Comparison of ENCODE assay signal across 9 mouse cellular contexts in the genomic region with DNA sequence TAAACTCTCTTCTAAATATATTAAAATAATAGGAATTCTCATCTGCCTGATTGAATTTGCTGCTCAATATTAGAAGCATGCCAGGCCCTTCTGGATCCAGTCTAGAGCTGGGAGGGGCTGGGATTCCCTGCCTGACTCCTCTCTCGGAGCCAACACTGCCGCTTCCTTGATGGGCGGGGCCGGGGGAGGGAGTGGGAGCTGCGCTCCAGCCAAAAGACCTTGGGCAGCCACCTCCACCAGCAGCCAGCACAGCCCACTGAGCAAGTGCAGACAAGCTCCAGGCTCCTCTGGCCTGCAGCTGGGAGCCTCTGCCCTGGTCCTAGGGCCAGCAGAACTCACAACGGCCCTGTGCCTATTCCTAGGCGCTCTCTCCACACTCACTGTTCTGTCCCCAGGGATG.
DNase-seq lines count a peak whose midpoint lies in the region; ATAC-seq and TF ChIP-seq lines count a peak whose summit lies in the region.
"Had no signal": no experiment of that assay in that cellular context is flagged by ENCODE, and none has a peak within 500 bp of the region (broad histone marks: within the 10 kb centered on the region; RNA-seq: fewer than 3 reads in every experiment).

No protein-coding gene starts in this region.

- DNase-seq in limb, embryonic 10.5 days (ENCODE audit: low spot score), result no peak
- DNase-seq in embryonic facial prominence, embryonic 14.5 days (ENCODE audit: low spot score), result peak; percentile 81
- peak; percentile 65 for DNase-seq in heart, postnatal 0 days (ENCODE audit: low spot score)
- DNase-seq in lung, adult 18-20 months, result peak; percentile 49 to 51
- no peak for DNase-seq in thymus, postnatal 10 days (ENCODE audit: low spot score in 2 of 2)
- no peak for DNase-seq in thymus, postnatal 25 days

- peak; percentile 75 for ATAC-seq in limb, embryonic 13.5 days (ENCODE audit: low FRiP score, low read depth)
- ATAC-seq in embryonic facial prominence, embryonic 14.5 days (ENCODE audit: low read depth), result peak; percentile 77
- peak; percentile 88 for ATAC-seq in heart, postnatal 0 days (ENCODE audit: insufficient read depth, low read depth)
- ATAC-seq in cerebellum, adult (ENCODE audit: insufficient number of reproducible peaks, low FRiP score, low TSS enrichment), result no peak

- peaks cover 22% of the 10 kb centered on the region for H3K4me1 ChIP-seq in limb, embryonic 13.5 days
- H3K4me1 ChIP-seq in limb, embryonic 10.5 days, result peaks cover 29% of the 10 kb centered on the region
- peaks cover 14% of the 10 kb centered on the region; the same call in 1 of the 2 replicates for H3K4me1 ChIP-seq in embryonic facial prominence, embryonic 14.5 days (ENCODE audit: control insufficient read depth, insufficient read depth, low read length)
- peaks cover 9% of the 10 kb centered on the region for H3K4me1 ChIP-seq in heart, postnatal 0 days (ENCODE audit: control insufficient read depth, insufficient read depth)

- peaks cover 63% of the 10 kb centered on the region for H3K27me3 ChIP-seq in limb, embryonic 13.5 days
- peaks cover 99% of the 10 kb centered on the region for H3K27me3 ChIP-seq in limb, embryonic 10.5 days (ENCODE audit: low read depth, poor library complexity, severe bottlenecking)
- H3K27me3 ChIP-seq in embryonic facial prominence, embryonic 14.5 days (replicated peaks; ENCODE audit: control insufficient read depth, insufficient read depth, low read length), result peaks cover 9% of the 10 kb centered on the region
- 0 out of 2 replicates have a peak, but pooled peaks cover 6% of the 10 kb centered on the region for H3K27me3 ChIP-seq in heart, postnatal 0 days (ENCODE audit: control insufficient read depth, insufficient read depth, low read length)

- no peak overlapping the region for H3K4me3 ChIP-seq in limb, embryonic 13.5 days
- no peak overlapping the region for H3K4me3 ChIP-seq in limb, embryonic 10.5 days
- no peak overlapping the region for H3K4me3 ChIP-seq in embryonic facial prominence, embryonic 14.5 days (ENCODE audit: low read depth, low read length)
- H3K4me3 ChIP-seq in heart, postnatal 0 days (ENCODE audit: low read depth, low read length), result no peak overlapping the region
- H3K4me3 ChIP-seq: erythroblast, embryonic 14.5 days had no signal

- 23% methylated on average over 4 of the region's 7 CpGs for WGBS in limb, embryonic 13.5 days
- 28% methylated on average over 7 of the region's 7 CpGs for WGBS in limb, embryonic 10.5 days
- WGBS in embryonic facial prominence, embryonic 14.5 days, result 44% methylated on average over 6 of the region's 7 CpGs
- 18% methylated on average over 6 of the region's 7 CpGs for WGBS in heart, postnatal 0 days

- no peaks in the 10 kb centered on the region for H3K36me3 ChIP-seq in limb, embryonic 13.5 days
- no peaks in the 10 kb centered on the region for H3K36me3 ChIP-seq in limb, embryonic 10.5 days
- H3K36me3 ChIP-seq in embryonic facial prominence, embryonic 14.5 days (ENCODE audit: control insufficient read depth, insufficient read depth, low read length), result no peaks in the 10 kb centered on the region
- H3K36me3 ChIP-seq in heart, postnatal 0 days (replicated peaks; ENCODE audit: control insufficient read depth, insufficient read depth, low read length), result no peaks in the 10 kb centered on the region

- no peak for TF ChIP-seq EP300 in heart, postnatal 0 days (IDR thresholded peaks at IDR 0.05; ENCODE audit: low read depth)

- H3K27ac ChIP-seq in limb, embryonic 13.5 days, result peak overlapping the region; percentile 65; the same call in 1 of the 2 replicates
- H3K27ac ChIP-seq in limb, embryonic 10.5 days, result no peak overlapping the region
- H3K27ac ChIP-seq in embryonic facial prominence, embryonic 14.5 days (replicated peaks; ENCODE audit: low read depth, low read length), result peak overlapping the region; percentile 63
- peak overlapping the region; percentile 84 for H3K27ac ChIP-seq in heart, postnatal 0 days (ENCODE audit: low read depth)

- TF ChIP-seq CTCF in heart, postnatal 0 days (IDR thresholded peaks at IDR 0.05; ENCODE audit: low read depth), result no peak

- no peak overlapping the region for H3K4me2 ChIP-seq in limb, embryonic 13.5 days (replicated peaks)
- 0 out of 2 replicates have a peak overlapping the region, but pooled peaks have one; percentile 10 for H3K4me2 ChIP-seq in embryonic facial prominence, embryonic 14.5 days (ENCODE audit: low read depth, low read length)
- H3K4me2 ChIP-seq in heart, postnatal 0 days (ENCODE audit: low read depth, low read length), result no peak overlapping the region

- H3K9me3 ChIP-seq in limb, embryonic 13.5 days, result no peaks in the 10 kb centered on the region
- no peaks in the 10 kb centered on the region for H3K9me3 ChIP-seq in limb, embryonic 10.5 days (replicated peaks)
- no peaks in the 10 kb centered on the region for H3K9me3 ChIP-seq in embryonic facial prominence, embryonic 14.5 days (ENCODE audit: control insufficient read depth, low read length)
- no peaks in the 10 kb centered on the region for H3K9me3 ChIP-seq in heart, postnatal 0 days (replicated peaks; ENCODE audit: control insufficient read depth, low read length)

- no peak overlapping the region for H3K9ac ChIP-seq in limb, embryonic 13.5 days
- H3K9ac ChIP-seq in embryonic facial prominence, embryonic 14.5 days (ENCODE audit: low read depth, low read length), result no peak overlapping the region
- H3K9ac ChIP-seq in heart, postnatal 0 days (replicated peaks; ENCODE audit: low read depth, low read length), result no peak overlapping the region

Comparison
In these comparisons a context has a peak if more than half of its experiments do, and no peak if none do; other contexts are left out.
1. DNase-seq: peak in embryonic facial prominence, embryonic 14.5 days (single experiment), heart, postnatal 0 days (single experiment) and lung, adult 18-20 months (2 of 2); none in limb, embryonic 10.5 days (single experiment), thymus, postnatal 10 days (0 of 2) and thymus, postnatal 25 days (single experiment).